Mouse (Mus musculus) kidney, postnatal 0 days (tissue): ENCODE measurements around the gene Trp73. TPM values are rescaled to one million over a fixed set of nuclear protein-coding genes. Genes with fewer than 3 reads are reported as not detected.

ENCODE experiments used
- ATAC-seq: fragments of 200-750 bp; cut with Nextera tagmentation; replicated peaks from 2 replicates; pipeline ENCODE4 v1.8.0; 2017; ENCODE audit warnings: low read depth, moderate number of reproducible peaks, moderate TSS enrichment, moderate library complexity; ENCODE audit not compliant: low FRiP score
- DNase-seq: peaks from one replicate; pipeline ENCODE4 v3.0.0-alpha.2; 2016; ENCODE audit warnings: low spot score
- H3K27ac ChIP-seq: fragments of 300-500 bp; sonication (generic); 2 replicates; pipeline ENCODE4 v1.5.1; 2014; ENCODE audit warnings: mild to moderate bottlenecking
- H3K27me3 ChIP-seq: fragments of 300-500 bp; sonication (generic); 2 replicates; pipeline ENCODE4 v1.6.1; 2014; ENCODE audit warnings: low read length, mixed read lengths; ENCODE audit not compliant: insufficient read depth
- H3K36me3 ChIP-seq: fragments of 300-500 bp; sonication (generic); 2 replicates; pipeline ENCODE4 v1.6.1; 2014; ENCODE audit warnings: low read length, mixed read lengths; ENCODE audit not compliant: insufficient read depth
- H3K4me1 ChIP-seq: fragments of 300-500 bp; sonication (generic); replicated peaks from 2 replicates; pipeline ENCODE4 v1.6.1; 2014; ENCODE audit warnings: antibody characterized with exemption, low read length, mixed read lengths; ENCODE audit not compliant: insufficient read depth
- H3K4me2 ChIP-seq: fragments of 300-500 bp; sonication (generic); 2 replicates; pipeline ENCODE4 v1.6.1; 2014; ENCODE audit warnings: mild to moderate bottlenecking, low read length, moderate library complexity, mixed read lengths
- H3K4me3 ChIP-seq: fragments of 300-500 bp; sonication (generic); replicated peaks from 2 replicates; pipeline ENCODE4 v1.5.1; 2014; ENCODE audit warnings: low read depth, low read length
- H3K9ac ChIP-seq: fragments of 300-500 bp; sonication (generic); 2 replicates; pipeline ENCODE4 v1.6.1; 2014; ENCODE audit warnings: low read depth, low read length
- H3K9me3 ChIP-seq: fragments of 300-500 bp; sonication (generic); replicated peaks from 2 replicates; pipeline ENCODE4 v1.6.1; 2016; ENCODE audit warnings: low read length, inconsistent platforms, mixed read lengths
- CTCF ChIP-seq: IDR thresholded peaks from 2 replicates; pipeline ENCODE4 v1.5.1; 2016; ENCODE audit warnings: antibody characterized with exemption, low read depth, mild to moderate bottlenecking, moderate library complexity
- WGBS: fragments of 180-500 bp; shearing (Covaris S2); extraction: QIAGEN DNeasy Blood & Tissue Kit; methylation state at CpG from one replicate; pipeline ENCODE4 v1.1.7; 2014; 5-methylcytosine and 5-hydroxymethylcytosine counted together
- polyA plus RNA-seq: library from polyadenylated mRNA; unstranded; fragments of >200 nt; fragmentation: Nextera tagmentation; extraction: Ambion mirVana; gene quantifications from 2 replicates; pipeline ENCODE4 v1.2.1, GENCODE M21; 2015

Gene Trp73
- polyA plus RNA-seq, 1 experiment from 2014 or later = 0.25 TPM

- Histone ChIP-seq H3K4me2 (no peak overlapping the region), H3K9me3 (no peaks in the 10 kb centered on the region), H3K27ac (no peak overlapping the region), H3K4me1 (peaks cover 11% of the 10 kb centered on the region), H3K36me3 (peaks cover 43% of the 10 kb centered on the region), H3K4me3 (no peak overlapping the region), H3K9ac (no peak overlapping the region), H3K27me3 (no peaks in the 10 kb centered on the region)
- ATAC-seq (no peak), DNase-seq (no peak)
- TF ChIP-seq CTCF = no peak
- WGBS = 94% methylated on average over 11 of the region's 11 CpGs
These were observed 124.5 kb downstream of the Trp73 start for GRCm38 (mm10) chr4:154015476-154015875.

DNA sequence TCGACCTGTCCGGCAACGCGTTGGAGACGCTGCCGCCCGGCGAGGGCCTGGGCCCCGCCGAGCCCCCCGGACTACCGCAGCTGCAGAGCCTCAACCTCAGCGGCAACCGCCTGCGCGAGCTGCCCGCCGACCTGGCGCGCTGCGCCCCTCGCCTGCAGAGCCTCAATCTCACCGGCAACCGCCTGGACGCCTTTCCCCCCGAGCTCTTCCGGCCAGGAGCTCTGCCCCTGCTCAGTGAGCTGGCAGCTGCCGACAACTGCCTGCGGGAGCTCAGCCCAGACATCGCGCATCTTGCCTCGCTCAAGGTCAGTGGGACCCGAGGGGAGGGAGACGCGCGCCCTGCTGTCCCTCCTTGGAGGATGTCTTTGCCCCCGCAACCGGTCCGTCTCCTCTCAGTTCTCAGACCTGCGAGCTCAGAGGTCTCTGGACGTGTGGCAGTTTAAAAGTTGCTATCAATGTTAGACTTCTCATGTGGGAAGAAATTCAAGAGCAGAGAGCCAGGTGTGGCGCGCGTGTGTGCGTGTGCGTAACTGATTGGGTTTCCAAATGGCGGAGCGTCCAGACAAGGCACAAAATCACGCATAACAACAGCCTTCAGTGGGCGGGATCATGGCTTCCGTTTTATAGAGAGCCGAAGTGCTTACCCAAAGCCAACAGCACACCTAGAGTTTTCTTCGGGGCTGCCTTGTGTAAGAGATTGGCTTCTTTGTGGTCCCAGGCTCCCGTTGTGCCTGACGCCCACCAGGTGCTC is 127.7 kb downstream of the Trp73 start:
- no peak for ATAC-seq
- peaks cover 15% of the 10 kb centered on the region for H3K36me3 ChIP-seq
- no peak for DNase-seq

GRCm38 (mm10) chr4:154011646-154012089 is 128.3 kb downstream of the Trp73 start, which contains the start of gene Lrrc47:
Lrrc47 (plus strand) TSS chr4:154011731.
- Histone ChIP-seq H3K4me2 (peak within 1 kb of the TSS; percentile 98), H3K27ac (peak within 1 kb of the TSS; percentile 85), H3K4me1 (peaks cover 11% of the 10 kb centered on the region), H3K4me3 (peak within 1 kb of the TSS; percentile 99), H3K36me3 (peaks cover 9% of the 10 kb centered on the region; the same call in 1 of the 2 replicates), H3K27me3 (no peaks in the 10 kb centered on the region), H3K9me3 (no peaks in the 10 kb centered on the region), H3K9ac (peak within 1 kb of the TSS; percentile 97)
- DNase-seq (peak; percentile 95), ATAC-seq (peak; percentile 93)
- TF ChIP-seq CTCF = peak; percentile 2; the same call in 1 of the 2 replicates
- under 1% methylated on average over 47 of the region's 59 CpGs for WGBS

More for the DNA sequence above, 127.7 kb downstream of the Trp73 start:
- Histone ChIP-seq H3K9ac (peak overlapping the region; percentile 97), H3K4me1 (peaks cover 11% of the 10 kb centered on the region), H3K4me2 (peak overlapping the region; percentile 98), H3K27ac (peak overlapping the region; percentile 85), H3K4me3 (peak overlapping the region; percentile 99), H3K27me3 (no peaks in the 10 kb centered on the region), H3K9me3 (no peaks in the 10 kb centered on the region)
- no peak for TF ChIP-seq CTCF
- WGBS = 2% methylated on average over 55 of the region's 55 CpGs

- Histone ChIP-seq H3K4me1 (peaks cover 11% of the 10 kb centered on the region), H3K36me3 (peaks cover 7% of the 10 kb centered on the region; the same call in 1 of the 2 replicates), H3K9ac (peak overlapping the region; percentile 97), H3K9me3 (no peaks in the 10 kb centered on the region), H3K27ac (peak overlapping the region; percentile 31; the same call in 1 of the 2 replicates), H3K4me2 (peak overlapping the region; percentile 98), H3K4me3 (peak overlapping the region; percentile 99), H3K27me3 (no peaks in the 10 kb centered on the region)
- no peak for DNase-seq
- TF ChIP-seq CTCF = no peak
- ATAC-seq = peak; percentile 61
- WGBS = 26% methylated on average over 13 of the region's 13 CpGs
These were observed 128.9 kb downstream of the Trp73 start for GRCm38 (mm10) chr4:154010907-154011645.

- Histone ChIP-seq H3K27me3 (no peaks in the 10 kb centered on the region), H3K4me2 (no peak overlapping the region), H3K9me3 (no peaks in the 10 kb centered on the region), H3K36me3 (peaks cover 15% of the 10 kb centered on the region), H3K4me1 (peaks cover 2% of the 10 kb centered on the region), H3K9ac (no peak overlapping the region), H3K4me3 (no peak overlapping the region), H3K27ac (no peak overlapping the region)
- WGBS = 62% methylated on average over 4 of the region's 4 CpGs
- DNase-seq (no peak), ATAC-seq (no peak)
- TF ChIP-seq CTCF = no peak
These were observed 132.2 kb downstream of the Trp73 start for GRCm38 (mm10) chr4:154007759-154008158.

GRCm38 (mm10) chr4:154006264-154006663 is 133.7 kb downstream of the Trp73 start:
- H3K4me3 ChIP-seq = no peak overlapping the region
- peaks cover 22% of the 10 kb centered on the region for H3K36me3 ChIP-seq
- H3K9ac ChIP-seq = no peak overlapping the region
- no peaks in the 10 kb centered on the region for H3K4me1 ChIP-seq
- ATAC-seq (no peak), DNase-seq (no peak)
- H3K4me2 ChIP-seq = no peak overlapping the region
- 94% methylated on average over 6 of the region's 6 CpGs for WGBS
- H3K9me3 ChIP-seq = no peaks in the 10 kb centered on the region
- no peak overlapping the region for H3K27ac ChIP-seq
- TF ChIP-seq CTCF = no peak
- no peaks in the 10 kb centered on the region for H3K27me3 ChIP-seq

Other genes with a start within 250 kb of the Trp73 start
- gene A430005L14Rik, start 183.0 kb downstream of the Trp73 start, polyA plus RNA-seq = 93.3 and 94.8 TPM in 2 replicates
- gene Dffb, start 165.1 kb downstream of the Trp73 start, polyA plus RNA-seq = 9.7 and 10.7 TPM in 2 replicates
- 8.7 and 10.9 TPM in 2 replicates for gene Cep104, start 165.0 kb downstream of the Trp73 start, polyA plus RNA-seq
- gene Lrrc47, start 128.5 kb downstream of the Trp73 start, polyA plus RNA-seq = 20.3 and 22.7 TPM in 2 replicates
- gene Smim1, start 114.0 kb downstream of the Trp73 start, polyA plus RNA-seq = 98.9 and 100.0 TPM in 2 replicates
- 0.05 and 0.08 TPM in 2 replicates for gene Ccdc27, start 97.5 kb downstream of the Trp73 start, polyA plus RNA-seq
- gene Wrap73, start 2.2 kb upstream of the Trp73 start, polyA plus RNA-seq = 28.5 and 31.8 TPM in 2 replicates
- 154 and 172 TPM in 2 replicates for gene Tprgl, start 20.5 kb upstream of the Trp73 start, polyA plus RNA-seq
- 5.0 and 5.8 TPM in 2 replicates for gene Megf6, start 30.5 kb upstream of the Trp73 start, polyA plus RNA-seq
- 39.8 and 44.6 TPM in 2 replicates for gene Arhgef16, start 161.5 kb upstream of the Trp73 start, polyA plus RNA-seq
- not detected in 2 replicates for gene B230104I21Rik, start 195.9 kb upstream of the Trp73 start, polyA plus RNA-seq